Mouse (Mus musculus) embryonic facial prominence, embryonic 14.5 days (tissue): ENCODE measurements around the gene 1810013L24Rik. TPM values are rescaled to one million over a fixed set of nuclear protein-coding genes. Genes with fewer than 3 reads are reported as not detected.
A peak's percentile ranks its signal among the peaks of the same experiment; 100 is the strongest.
"Not testable (repeated sequence)": the region's sequence is repeated elsewhere in the genome, so short reads cannot be mapped to it uniquely, and the experiment has no call there.

ENCODE experiments used
- ATAC-seq: fragments of 200-750 bp; cut with Nextera tagmentation; 2 replicates; pipeline ENCODE4 v1.8.0; 2017; ENCODE audit warnings: low read depth, moderate number of reproducible peaks, moderate TSS enrichment
- DNase-seq: peaks from one replicate; pipeline ENCODE4 v3.0.0-alpha.2; 2015; ENCODE audit warnings: low spot score
- H3K27ac ChIP-seq: fragments of 300-500 bp; sonication (generic); replicated peaks from 2 replicates; pipeline ENCODE4 v1.5.1; 2014; ENCODE audit warnings: low read depth, mild to moderate bottlenecking, low read length, moderate library complexity
- H3K27me3 ChIP-seq: fragments of 300-500 bp; sonication (generic); replicated peaks from 2 replicates; pipeline ENCODE4 v1.6.1; 2014; ENCODE audit warnings: low read length; ENCODE audit not compliant: control insufficient read depth, insufficient read depth
- H3K36me3 ChIP-seq: fragments of 300-500 bp; sonication (generic); 2 replicates; pipeline ENCODE4 v1.6.1; 2014; ENCODE audit warnings: low read length, mixed read lengths; ENCODE audit not compliant: control insufficient read depth, insufficient read depth
- H3K4me1 ChIP-seq: fragments of 300-500 bp; sonication (generic); 2 replicates; pipeline ENCODE4 v1.6.1; 2014; ENCODE audit warnings: antibody characterized with exemption, low read length; ENCODE audit not compliant: control insufficient read depth, insufficient read depth
- H3K4me2 ChIP-seq: fragments of 300-500 bp; sonication (generic); 2 replicates; pipeline ENCODE4 v1.6.1; 2014; ENCODE audit warnings: low read depth, mild to moderate bottlenecking, low read length, moderate library complexity, mixed read lengths
- H3K4me3 ChIP-seq: fragments of 300-500 bp; sonication (generic); 2 replicates; pipeline ENCODE4 v1.5.1; 2014; ENCODE audit warnings: low read depth, mild to moderate bottlenecking, low read length
- H3K9ac ChIP-seq: fragments of 300-500 bp; sonication (generic); 2 replicates; pipeline ENCODE4 v1.6.1; 2014; ENCODE audit warnings: low read depth, mild to moderate bottlenecking, low read length, moderate library complexity, mixed read lengths
- H3K9me3 ChIP-seq: fragments of 300-500 bp; sonication (generic); 2 replicates; pipeline ENCODE4 v1.6.1; 2016; ENCODE audit warnings: low read length; ENCODE audit not compliant: control insufficient read depth
- WGBS: fragments of 180-500 bp; shearing (Covaris S2); extraction: QIAGEN DNeasy Blood & Tissue Kit; methylation state at CpG from one replicate; pipeline ENCODE4 v1.1.7; 2014; 5-methylcytosine and 5-hydroxymethylcytosine counted together
- polyA plus RNA-seq: library from polyadenylated mRNA; unstranded; fragments of >200 nt; fragmentation: Nextera tagmentation; extraction: Ambion mirVana; gene quantifications from 2 replicates; pipeline ENCODE4 v1.2.1, GENCODE M21; 2014

Gene 1810013L24Rik
- polyA plus RNA-seq, 1 experiment from 2014 or later, result 22.1 TPM

DNA sequence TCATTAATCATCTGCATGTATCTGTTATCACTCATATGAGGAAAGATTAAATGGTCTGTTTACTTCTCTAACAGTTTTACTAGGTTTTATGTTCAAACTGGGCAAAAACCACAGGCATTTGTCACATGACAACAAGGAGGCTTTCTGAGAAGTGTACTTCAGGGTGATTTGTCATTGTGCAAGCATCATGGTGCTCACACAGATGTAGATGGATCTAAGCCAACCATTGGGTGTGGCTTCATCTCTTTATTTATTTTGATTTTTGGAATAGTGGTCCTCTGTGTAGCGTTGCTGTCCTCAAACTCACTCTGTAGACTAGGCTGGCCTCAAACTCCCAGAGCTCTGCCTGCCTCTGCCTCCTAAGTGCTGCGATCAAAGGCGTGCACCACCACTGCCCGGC lies 65.4 kb downstream of the 1810013L24Rik start:
- Histone ChIP-seq H3K36me3 (no peaks in the 10 kb centered on the region), H3K27me3 (no peaks in the 10 kb centered on the region), H3K4me2 (no peak overlapping the region), H3K4me3 (no peak overlapping the region), H3K9me3 (no peaks in the 10 kb centered on the region), H3K9ac (no peak overlapping the region), H3K4me1 (no peaks in the 10 kb centered on the region), H3K27ac (no peak overlapping the region)
- no peak for ATAC-seq
- 88% methylated on average over 4 of the region's 4 CpGs for WGBS
- DNase-seq, result no peak

DNA sequence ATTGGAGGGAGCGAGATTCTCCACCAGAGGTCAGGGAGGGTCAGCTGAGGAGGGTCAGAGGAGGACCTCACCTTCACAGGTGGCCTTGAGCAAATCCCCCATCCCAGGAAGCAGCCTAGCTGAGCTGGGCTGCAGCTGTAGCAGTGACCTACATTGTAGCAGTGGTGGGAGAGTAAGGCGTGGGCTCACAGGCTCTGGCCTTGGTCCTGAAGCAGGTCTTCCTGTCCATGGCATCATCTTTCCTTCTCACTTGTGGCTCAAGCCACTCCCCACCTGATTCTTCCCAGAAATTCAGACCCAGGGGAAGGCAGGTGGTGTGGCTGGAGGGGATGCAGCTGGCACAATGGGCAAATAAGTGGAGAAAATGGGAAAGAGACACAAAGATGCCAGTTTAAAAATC lies 76.2 kb downstream of the 1810013L24Rik start:
- 8% methylated on average over 2 of the region's 2 CpGs for WGBS
- H3K9ac ChIP-seq, ATAC-seq, H3K4me1 ChIP-seq, H3K36me3 ChIP-seq, H3K9me3 ChIP-seq, H3K27me3 ChIP-seq, H3K4me2 ChIP-seq, H3K27ac ChIP-seq, H3K4me3 ChIP-seq: not testable (repeated sequence)
- peak; percentile 19 for DNase-seq

Other genes with a start within 250 kb of the 1810013L24Rik start
- 42.4 and 47.5 TPM in 2 replicates for gene Pmm2, start 192.4 kb upstream of the 1810013L24Rik start, polyA plus RNA-seq
- gene Tmem186, start 192.4 kb upstream of the 1810013L24Rik start, polyA plus RNA-seq, result 11.4 and 14.1 TPM in 2 replicates
- gene Carhsp1, start 157.9 kb upstream of the 1810013L24Rik start, polyA plus RNA-seq, result 29.2 and 32.1 TPM in 2 replicates
- gene Gm5767, start 149.3 kb upstream of the 1810013L24Rik start, polyA plus RNA-seq, result not detected in 2 replicates
- 35.7 and 39.2 TPM in 2 replicates for gene Usp7, start 37.8 kb upstream of the 1810013L24Rik start, polyA plus RNA-seq